Mouse (Mus musculus): Measurements from ENCODE around the gene Kif26a.

Gene Kif26a

DNA sequence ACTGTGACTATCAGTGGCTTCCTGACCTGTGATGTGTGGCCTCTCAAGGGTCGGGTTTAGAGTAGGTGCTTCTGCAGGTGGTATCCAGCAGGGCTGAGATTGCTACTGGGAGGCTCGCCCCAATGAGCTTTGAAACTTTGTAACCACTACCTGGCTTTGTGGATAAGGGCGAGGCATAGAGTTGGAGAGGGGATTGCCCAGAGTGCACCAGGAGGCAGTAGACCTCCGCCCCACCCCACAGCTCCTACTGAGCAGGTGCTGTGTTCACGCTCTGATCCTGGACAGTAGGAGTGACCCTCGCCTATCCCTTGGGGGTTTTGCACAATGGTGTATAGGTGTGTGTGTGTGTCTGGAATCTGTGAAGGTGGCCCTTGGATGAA lies 18.8 kb downstream of the Kif26a start:
- no peak for DNase-seq (ENCODE audit: low read depth)

- no peak for DNase-seq (ENCODE audit: low read depth)
These were observed 23.2 kb downstream of the Kif26a start for GRCm38 (mm10) chr12:112169240-112169639.

- no peak for DNase-seq (ENCODE audit: low read depth)
These were observed 24.9 kb downstream of the Kif26a start for GRCm38 (mm10) chr12:112170671-112171574.

DNA sequence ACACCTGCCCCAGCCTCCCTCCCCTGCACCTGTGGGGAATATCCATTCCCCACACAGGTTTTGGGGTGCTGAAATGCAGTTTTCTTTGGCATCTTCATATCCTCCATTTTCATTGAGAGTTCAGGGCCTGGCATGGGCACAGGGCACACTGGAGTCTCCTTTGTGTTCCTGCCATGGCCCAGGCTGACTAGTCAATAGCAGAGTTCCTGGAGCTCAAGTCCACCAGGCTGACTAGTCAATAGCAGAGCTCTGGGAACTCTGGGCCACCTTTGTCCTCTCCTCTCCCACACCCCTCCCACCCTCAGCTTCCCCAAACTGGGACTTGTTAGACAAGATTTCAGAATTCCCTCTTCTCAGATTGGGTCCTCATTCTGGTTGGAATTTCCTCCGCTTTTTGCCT lies 25.6 kb downstream of the Kif26a start:
- DNase-seq (ENCODE audit: low read depth): no peak

- no peak for DNase-seq (ENCODE audit: low read depth)
These were observed 26.2 kb downstream of the Kif26a start for GRCm38 (mm10) chr12:112172214-112172613.

DNA sequence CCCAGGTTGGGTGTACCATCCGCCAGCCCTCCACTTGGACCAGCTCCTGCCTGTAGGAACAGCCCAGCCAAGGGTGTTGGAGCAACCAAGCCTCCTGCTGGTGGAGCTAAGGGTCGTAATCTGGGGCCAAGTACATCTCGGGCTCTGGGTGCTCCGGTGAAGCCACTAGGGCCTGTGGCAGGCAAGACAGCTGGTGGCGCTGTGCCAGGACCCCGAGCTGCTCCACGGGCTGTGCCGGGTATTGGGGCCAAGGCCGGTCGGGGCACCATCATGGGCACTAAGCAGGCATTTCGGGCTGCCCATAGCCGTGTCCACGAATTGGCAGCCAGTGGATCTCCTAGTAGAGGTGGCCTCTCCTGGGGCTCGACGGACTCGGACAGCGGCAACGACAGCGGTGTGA lies 31.7 kb downstream of the Kif26a start:
- DNase-seq (ENCODE audit: low read depth): no peak

GRCm38 (mm10) chr12:112179687-112180086 lies 33.7 kb downstream of the Kif26a start:
- no peak for DNase-seq (ENCODE audit: low read depth)

DNA sequence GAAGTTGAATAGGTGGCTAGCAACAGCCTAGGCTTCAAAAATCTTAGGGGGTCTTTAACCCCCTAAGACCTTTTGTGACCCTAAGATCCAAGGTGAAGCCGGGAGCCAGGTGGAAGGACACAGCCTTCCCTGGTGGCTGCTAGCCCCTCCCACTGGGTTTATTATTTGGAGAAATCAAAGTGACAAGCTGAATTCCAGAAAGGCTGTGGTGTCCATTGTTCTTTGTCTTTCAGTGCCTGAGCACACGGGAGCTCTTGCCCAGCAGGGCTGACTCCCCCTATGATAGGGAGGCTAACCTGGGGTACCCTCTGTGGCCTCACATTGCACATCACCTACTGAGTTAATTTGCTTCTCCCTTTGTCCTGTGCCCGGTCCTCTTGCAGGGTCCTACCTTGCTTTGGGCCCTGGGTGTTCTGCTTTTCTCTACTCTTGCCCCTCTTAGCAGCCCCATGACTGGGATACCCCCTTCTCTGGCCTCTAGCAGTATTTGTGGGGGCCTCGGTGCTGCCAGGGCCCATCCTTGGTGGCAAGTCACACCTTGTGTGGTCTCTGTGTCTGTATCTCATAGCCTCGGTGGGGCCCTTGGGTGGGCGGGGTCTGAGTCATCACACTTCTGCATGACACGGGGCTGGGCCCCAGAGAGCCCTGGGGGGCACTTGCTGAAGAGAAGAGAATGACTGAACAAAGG lies 36.1 kb downstream of the Kif26a start:
- no peak for DNase-seq (ENCODE audit: low read depth)

DNA sequence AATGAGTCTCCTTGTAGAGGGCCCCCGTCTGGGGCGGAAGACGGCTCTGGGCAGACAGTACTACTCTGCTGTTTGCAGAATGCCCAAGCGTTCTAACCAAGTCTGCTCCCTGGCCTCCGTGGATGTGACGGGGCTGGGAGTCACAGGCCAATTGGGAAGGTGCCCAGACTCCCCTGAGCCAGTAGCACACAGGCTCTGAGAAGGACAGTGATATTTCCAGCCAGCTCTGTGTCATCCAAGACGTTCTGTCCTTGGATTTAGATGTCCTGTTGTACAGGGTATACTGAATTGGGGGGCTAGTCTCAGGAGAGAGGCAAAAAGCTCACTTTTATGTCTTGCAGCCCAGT lies 36.6 kb downstream of the Kif26a start:
- DNase-seq (ENCODE audit: low read depth): no peak

DNA sequence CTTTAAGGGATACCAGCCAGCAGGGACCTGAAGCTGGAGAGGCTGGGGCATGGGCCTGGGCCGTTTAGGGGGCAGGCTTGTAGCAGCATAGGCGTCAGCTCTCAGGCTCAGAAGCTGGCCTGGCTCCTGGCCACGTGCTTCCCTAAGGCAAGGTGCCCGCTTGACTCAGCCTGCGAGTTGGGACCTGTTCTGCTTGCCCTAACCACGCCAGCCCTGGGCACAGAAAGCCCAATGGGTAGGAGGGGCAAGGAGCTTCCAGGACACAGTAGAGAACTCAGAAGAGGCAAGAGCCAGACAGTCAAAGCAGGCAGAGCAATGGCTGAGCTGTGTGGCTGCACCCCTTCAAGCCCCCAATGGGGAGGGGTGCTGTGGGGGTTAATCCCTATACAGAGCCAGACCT lies 37.7 kb downstream of the Kif26a start:
- DNase-seq (ENCODE audit: low read depth): no peak

- DNase-seq (ENCODE audit: low read depth): no peak
These were observed 38.4 kb downstream of the Kif26a start for GRCm38 (mm10) chr12:112184390-112184789.

- no peak for DNase-seq (ENCODE audit: low read depth)
These were observed 40.9 kb downstream of the Kif26a start for GRCm38 (mm10) chr12:112186899-112187298.

GRCm38 (mm10) chr12:112191753-112192152 lies 45.7 kb downstream of the Kif26a start:
- DNase-seq (ENCODE audit: low read depth): no peak

DNA sequence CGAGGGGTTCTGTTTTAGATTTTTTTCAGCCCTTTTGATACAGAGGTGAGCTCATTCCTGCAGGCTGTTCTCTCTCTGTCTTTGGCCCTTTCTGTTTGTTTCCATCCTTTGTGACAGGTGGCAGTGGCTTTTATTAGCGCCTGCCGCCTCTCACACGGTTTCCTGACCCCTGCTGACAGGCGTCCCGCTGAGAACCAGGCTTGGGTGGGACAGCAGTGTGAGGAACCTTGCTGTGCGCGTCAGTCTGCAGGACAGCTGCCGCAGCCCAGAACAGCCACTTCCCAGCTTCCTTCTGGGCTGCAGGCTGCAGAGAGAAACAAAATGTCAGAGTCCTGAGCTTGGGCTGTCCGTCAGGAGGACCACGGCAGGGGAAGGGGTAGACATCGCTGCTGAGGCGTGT lies 49.0 kb downstream of the Kif26a start:
- no peak for DNase-seq (ENCODE audit: low read depth)

GRCm38 (mm10) chr12:112196562-112196961 lies 50.6 kb downstream of the Kif26a start:
- DNase-seq (ENCODE audit: low read depth): no peak

DNA sequence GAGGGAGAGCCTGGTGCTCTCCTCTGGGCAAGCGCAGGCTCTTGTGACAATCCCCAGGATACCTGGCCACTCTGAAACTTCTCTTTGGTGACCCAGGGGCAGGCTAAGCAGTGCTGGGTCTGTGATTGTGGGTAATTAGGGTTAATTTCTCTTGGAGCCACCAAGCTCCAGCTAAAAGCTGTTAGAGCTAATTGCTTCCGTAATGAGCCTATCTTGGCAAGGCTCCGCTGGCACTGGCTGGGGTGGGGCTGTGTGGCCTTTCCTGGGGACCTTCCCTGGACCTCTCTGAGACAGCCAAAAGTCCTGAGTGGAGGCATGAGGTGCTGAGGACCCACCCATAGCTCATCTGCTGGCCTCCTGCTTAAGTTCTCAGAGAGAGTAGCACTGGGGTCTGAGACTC lies 53.4 kb downstream of the Kif26a start:
- no peak for DNase-seq (ENCODE audit: low read depth)

GRCm38 (mm10) chr12:112200045-112200444 lies 54.0 kb downstream of the Kif26a start:
- DNase-seq (ENCODE audit: low read depth): no peak

DNA sequence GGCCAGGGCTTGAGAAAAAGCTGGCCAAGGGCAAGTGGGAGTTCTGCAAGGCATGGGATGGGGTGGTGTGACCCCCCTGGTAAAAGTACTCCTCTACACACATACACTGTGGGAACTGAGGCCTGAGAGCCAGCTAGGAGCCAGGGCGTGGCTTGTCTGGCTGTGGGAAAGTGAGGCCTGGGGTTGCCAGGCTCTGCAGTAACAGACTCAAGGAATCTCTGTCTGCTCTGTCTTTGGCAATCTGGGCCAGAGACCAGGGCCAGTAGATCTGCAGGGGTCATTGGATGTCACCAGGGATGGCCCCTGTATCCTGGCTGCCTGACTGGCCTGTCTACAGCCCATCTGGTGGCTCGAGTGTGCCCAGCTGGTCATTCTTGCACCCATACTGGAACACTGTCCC lies 61.2 kb downstream of the Kif26a start:
- DNase-seq (ENCODE audit: low read depth): no peak

- DNase-seq (ENCODE audit: low read depth): no peak
These were observed 61.7 kb downstream of the Kif26a start for GRCm38 (mm10) chr12:112207734-112208133.

DNA sequence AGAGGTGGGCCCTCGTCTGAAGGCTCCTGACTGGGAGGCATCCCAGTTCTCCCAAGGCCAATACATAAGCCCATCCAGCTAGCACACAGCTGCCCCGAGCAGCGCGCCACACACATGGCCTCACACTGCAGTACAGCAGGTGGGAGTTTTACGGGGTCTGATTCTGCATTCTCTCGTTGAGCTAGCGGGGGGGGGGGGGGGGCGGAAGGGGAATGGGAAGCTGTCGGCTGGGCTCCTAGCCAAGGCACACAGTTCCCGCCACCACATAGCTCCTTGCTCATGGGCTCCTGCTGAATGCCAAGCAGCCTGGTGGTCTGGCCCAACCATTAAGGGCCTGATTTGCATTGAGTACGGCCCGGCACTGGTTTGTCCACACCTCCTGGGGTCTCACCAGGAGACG lies 64.6 kb downstream of the Kif26a start:
- no peak for DNase-seq (ENCODE audit: low read depth)

- no peak for DNase-seq (ENCODE audit: low read depth)
These were observed 68.4 kb downstream of the Kif26a start for GRCm38 (mm10) chr12:112214441-112214857.

- no peak for DNase-seq (ENCODE audit: low read depth)
These were observed 69.5 kb downstream of the Kif26a start for GRCm38 (mm10) chr12:112215545-112215944.

DNA sequence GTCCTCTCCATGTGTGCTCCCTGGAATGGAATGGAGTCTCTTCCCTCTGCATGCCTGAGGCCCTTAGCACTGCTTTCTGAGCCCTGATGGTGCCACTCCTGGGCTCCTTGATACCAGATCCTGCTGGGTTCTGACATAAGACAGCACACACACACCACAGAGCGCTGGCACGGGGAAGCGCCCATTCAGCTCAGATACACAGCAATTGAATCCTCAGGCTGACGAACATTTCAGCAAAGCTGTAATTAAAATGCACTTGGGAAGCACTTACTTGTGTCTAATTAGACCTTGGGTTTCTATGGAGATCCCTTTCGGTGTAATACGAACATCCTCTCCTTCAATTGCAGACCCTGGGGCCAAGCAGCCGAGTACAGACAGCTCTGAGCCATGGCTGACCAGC lies 71.0 kb downstream of the Kif26a start:
- no peak for DNase-seq (ENCODE audit: low read depth)

GRCm38 (mm10) chr12:112217681-112218080 lies 71.7 kb downstream of the Kif26a start:
- no peak for DNase-seq (ENCODE audit: low read depth)

All from 416B (cell line).